8 mouse cellular contexts compared by ENCODE assay signal in the genomic region with DNA sequence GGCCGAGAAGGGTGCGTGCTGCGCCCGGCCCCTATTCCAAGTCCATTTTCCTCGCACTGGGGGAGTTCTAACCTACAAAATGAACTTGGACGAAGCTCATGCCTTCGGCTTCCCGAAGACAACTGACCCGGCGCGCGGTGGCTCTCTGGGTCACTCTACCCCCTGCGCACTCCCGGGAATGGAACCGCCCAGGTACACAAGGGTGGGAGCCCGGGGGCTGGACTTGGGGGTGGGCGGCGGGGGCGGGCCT. TPM values are rescaled to one million over a fixed set of nuclear protein-coding genes. Genes with fewer than 3 reads are reported as not detected.
DNase-seq lines count a peak whose midpoint lies in the region; ATAC-seq and TF ChIP-seq lines count a peak whose summit lies in the region.

TSS of gene Lsr (minus strand) at position 214 of the 250 bp plus-strand sequence.

- peaks cover 25% of the 10 kb centered on the region for H3K27me3 ChIP-seq in limb, embryonic 10.5 days (ENCODE audit: low read depth, poor library complexity, severe bottlenecking)
- H3K27me3 ChIP-seq in midbrain, postnatal 0 days (ENCODE audit: insufficient read depth, low read length), result peaks cover 15% of the 10 kb centered on the region

- peak within 1 kb of the TSS; percentile 52 for H3K4me2 ChIP-seq in midbrain, postnatal 0 days (ENCODE audit: low read depth, low read length, poor library complexity, severe bottlenecking)

- peak within 1 kb of the TSS; percentile 69 for H3K4me3 ChIP-seq in gastrocnemius, adult 2 months
- H3K4me3 ChIP-seq in limb, embryonic 10.5 days, result peak within 1 kb of the TSS; percentile 50
- H3K4me3 ChIP-seq in midbrain, postnatal 0 days (ENCODE audit: low read depth, low read length), result peak within 1 kb of the TSS; percentile 32

- intact Hi-C loops in gastrocnemius, adult 2 months (cut with DNase I), result loop anchor here (5.0 to 10.0 kb wide), 2 partner anchors 69 to 378 kb away; partner anchors contain the start of genes Fxyd5 and Zbtb32

- TF ChIP-seq CTCF in gastrocnemius, adult 2 months (IDR thresholded peaks at IDR 0.05), result no peak
- no peak for TF ChIP-seq CTCF in midbrain, postnatal 0 days (IDR thresholded peaks at IDR 0.05)

- peak within 1 kb of the TSS; percentile 75 for H3K27ac ChIP-seq in gastrocnemius, adult 2 months
- peak within 1 kb of the TSS; percentile 75 for H3K27ac ChIP-seq in limb, embryonic 10.5 days
- H3K27ac ChIP-seq in midbrain, postnatal 0 days (ENCODE audit: low read depth, low read length), result no peak within 1 kb of the TSS

- H3K9me3 ChIP-seq in limb, embryonic 10.5 days (replicated peaks), result no peaks in the 10 kb centered on the region
- H3K9me3 ChIP-seq in midbrain, postnatal 0 days (ENCODE audit: low read length), result no peaks in the 10 kb centered on the region

- peaks cover 4% of the 10 kb centered on the region; the same call in 1 of the 2 replicates for H3K36me3 ChIP-seq in limb, embryonic 10.5 days
- H3K36me3 ChIP-seq in midbrain, postnatal 0 days (ENCODE audit: insufficient read depth, low read length), result no peaks in the 10 kb centered on the region

- WGBS in limb, embryonic 10.5 days, result under 1% methylated on average over 19 of the region's 19 CpGs
- WGBS in midbrain, postnatal 0 days, result 0% methylated on average over 10 of the region's 19 CpGs

- DNase-seq in gastrocnemius, adult 2 months, result no peak
- DNase-seq in gastrocnemius, adult 8-10 months (ENCODE audit: low spot score in 2 of 2), result no peak
- peak; percentile 31 for DNase-seq in urinary bladder, postnatal 10 days (ENCODE audit: low spot score)
- DNase-seq in urinary bladder, postnatal 36 days (ENCODE audit: low spot score in 2 of 2), result no peak
- peak; percentile 70 for DNase-seq in limb, embryonic 10.5 days (ENCODE audit: low spot score)
- no peak for DNase-seq in midbrain, postnatal 0 days (ENCODE audit: low spot score)
- DNase-seq in layer of hippocampus, adult 9-10 months (ENCODE audit: low spot score), result no peak
- DNase-seq in thymus, postnatal 36 days, result no peak

- H3K9ac ChIP-seq in midbrain, postnatal 0 days (replicated peaks; ENCODE audit: low read length, poor library complexity, severe bottlenecking), result 0 out of 2 replicates have a peak within 1 kb of the TSS, but pooled peaks have one; percentile 25

- H3K4me1 ChIP-seq in limb, embryonic 10.5 days, result peaks cover 25% of the 10 kb centered on the region
- 0 out of 2 replicates have a peak, but pooled peaks cover 4% of the 10 kb centered on the region for H3K4me1 ChIP-seq in midbrain, postnatal 0 days (ENCODE audit: insufficient read depth, low read length)

- ATAC-seq in midbrain, postnatal 0 days (ENCODE audit: low FRiP score), result peak; percentile 14; the same call in 1 of the 2 replicates

RNA-seq across cellular contexts. Expression of gene Lsr, which starts in this region (rescaled TPM):
- under 1 TPM; 0.31 to 0.41 TPM for total RNA-seq in gastrocnemius, adult 2 months (2021)
- under 1 TPM in 3 of 4 experiments, not detected in 1; 0.29 to 0.56 (median 0.54) TPM for total RNA-seq in gastrocnemius, adult 8-10 months (2022)
- polyA plus RNA-seq in limb, embryonic 10.5 days (2016; fragmentation: Nextera tagmentation; extraction: Ambion mirVana), result 28.9 and 31.3 TPM in 2 replicates
- total RNA-seq in midbrain, postnatal 0 days (2014; rRNA removed), result 29.7 and 30.3 TPM in 2 replicates
- polyA plus RNA-seq in midbrain, postnatal 0 days (2015; fragmentation: Nextera tagmentation; extraction: Ambion mirVana), result 23.9 TPM in 2 replicates

Comparison
In these comparisons a context has a peak if more than half of its experiments do, and no peak if none do; other contexts are left out.
1. RNA of gene Lsr (total RNA-seq): 29.7 to 30.3 TPM in midbrain, postnatal 0 days; 0.29 to 0.56 TPM in gastrocnemius, adult 8-10 months and 0.31 to 0.41 TPM in gastrocnemius, adult 2 months; every median in the first group is over 10 times any median in the second.
2. DNase-seq: peak in urinary bladder, postnatal 10 days (single experiment) and limb, embryonic 10.5 days (single experiment); none in gastrocnemius, adult 2 months (single experiment), gastrocnemius, adult 8-10 months (0 of 2), urinary bladder, postnatal 36 days (0 of 2), midbrain, postnatal 0 days (single experiment), layer of hippocampus, adult 9-10 months (single experiment) and thymus, postnatal 36 days (0 of 2).
3. Peak in every context shown above with its lines, with median percentiles within 50 percentile points of each other: H3K4me3 ChIP-seq.